Mouse (Mus musculus) spleen, adult 12 weeks (tissue): ENCODE data around the gene Adcy4.

Source experiments
- DNase-seq: peaks from one replicate; pipeline ENCODE4 v3.0.0; 2022; ENCODE audit warnings: low spot score

The Adcy4 gene

GRCm38 (mm10) chr14:55788256-55789050 lies 4.6 kb upstream of the Adcy4 start, which contains the start of gene Ripk3:
Ripk3 (minus strand) TSS chr14:55788865.
- peak; percentile 43 for DNase-seq

DNA sequence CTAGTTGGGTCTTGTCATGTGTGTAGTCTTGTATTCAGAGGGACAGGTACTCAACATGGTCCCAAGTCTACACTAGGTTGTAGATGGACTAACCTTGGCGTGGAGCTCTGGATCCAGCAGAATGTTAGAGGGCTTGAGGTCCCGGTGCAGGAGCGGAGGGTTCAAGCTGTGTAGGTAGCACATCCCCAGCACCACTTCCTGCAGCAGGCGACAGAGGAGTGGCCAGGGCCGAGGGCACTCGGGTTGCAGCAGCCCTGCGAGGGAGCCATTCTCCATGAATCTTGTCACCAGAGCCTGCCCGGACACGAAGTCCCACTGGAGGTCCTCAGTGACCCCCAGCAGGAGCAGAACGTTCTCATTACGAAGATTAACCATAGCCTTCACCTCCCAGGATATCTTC lies 3.8 kb upstream of the Adcy4 start:
- DNase-seq = no peak

- DNase-seq = no peak
These were observed 1.3 kb upstream of the Adcy4 start for GRCm38 (mm10) chr14:55785195-55785594.

- DNase-seq = no peak
These were observed 531 bp downstream of the Adcy4 start for GRCm38 (mm10) chr14:55783171-55783957.

DNA sequence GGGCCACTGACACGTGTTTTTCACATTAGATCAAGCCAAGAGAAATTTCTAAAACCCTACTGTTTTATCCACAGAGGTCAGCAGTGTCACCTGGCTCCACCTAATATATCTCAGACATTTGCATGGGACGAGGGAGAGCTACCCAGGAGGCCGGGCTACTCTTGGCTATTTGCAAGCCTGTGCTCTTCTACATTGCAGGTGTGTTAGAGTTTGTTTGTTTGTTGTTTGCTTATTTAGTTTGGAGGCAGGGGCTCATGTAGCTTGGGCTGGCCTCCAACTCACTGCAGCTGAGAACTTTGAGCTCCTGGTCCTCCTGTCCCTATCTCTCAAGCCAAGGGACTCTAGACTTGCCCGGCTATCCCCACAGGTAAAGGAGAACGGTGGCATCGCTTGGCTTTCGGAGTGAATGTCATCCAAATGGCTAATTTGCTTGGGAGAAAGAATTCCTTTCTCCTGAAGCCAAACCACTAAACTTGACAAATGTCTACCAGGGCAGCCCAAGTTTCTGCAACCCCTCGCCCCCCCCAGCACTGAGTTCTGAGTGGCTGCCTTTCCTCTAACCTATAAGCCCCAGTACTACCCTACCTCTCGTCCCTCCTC lies 1.4 kb downstream of the Adcy4 start:
- DNase-seq = no peak

GRCm38 (mm10) chr14:55781310-55781709 lies 2.6 kb downstream of the Adcy4 start:
- no peak for DNase-seq

DNA sequence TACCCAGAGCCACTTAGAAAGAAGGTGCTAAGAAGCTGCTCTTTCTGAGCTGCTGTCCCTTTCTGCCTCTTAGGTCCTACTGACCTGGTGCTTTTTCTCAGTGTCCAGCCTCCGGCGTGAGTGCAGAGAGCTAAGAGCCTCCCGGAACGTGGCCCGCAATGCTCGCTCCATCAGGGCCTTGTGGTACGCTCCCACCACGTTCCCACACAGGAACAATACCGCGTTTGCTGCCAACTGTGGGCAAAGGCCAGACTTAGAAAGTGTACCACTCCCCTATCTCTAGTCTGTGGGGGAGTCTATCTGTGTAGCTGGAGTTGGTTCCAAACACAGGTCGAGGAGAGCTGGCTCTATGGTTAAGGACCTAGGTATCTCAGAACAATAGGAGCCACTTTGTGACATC lies 3.2 kb downstream of the Adcy4 start:
- DNase-seq = no peak

DNA sequence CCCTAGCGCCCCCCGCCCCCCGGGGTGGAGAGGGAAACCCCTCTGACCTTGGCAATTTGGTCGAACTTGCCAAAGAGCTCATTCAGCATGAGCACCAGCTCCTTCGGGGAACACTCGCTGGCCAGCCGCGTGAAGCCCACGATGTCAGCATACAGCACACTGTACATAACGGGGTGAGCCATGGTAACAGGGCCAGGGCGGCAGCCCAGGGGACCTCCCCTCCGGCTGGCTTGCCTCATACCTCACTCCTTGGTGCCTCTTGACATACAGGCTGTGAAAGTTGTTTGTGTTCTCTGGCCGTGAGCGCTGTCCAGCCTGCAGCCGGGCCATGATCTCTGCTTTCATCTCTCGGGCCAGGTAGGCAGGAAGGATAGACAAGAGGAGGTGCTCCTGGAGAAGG lies 4.2 kb downstream of the Adcy4 start:
- no peak for DNase-seq

- DNase-seq = no peak
These were observed 5.2 kb downstream of the Adcy4 start for GRCm38 (mm10) chr14:55778686-55779085.

GRCm38 (mm10) chr14:55777806-55778205 lies 6.1 kb downstream of the Adcy4 start:
- DNase-seq = no peak

DNA sequence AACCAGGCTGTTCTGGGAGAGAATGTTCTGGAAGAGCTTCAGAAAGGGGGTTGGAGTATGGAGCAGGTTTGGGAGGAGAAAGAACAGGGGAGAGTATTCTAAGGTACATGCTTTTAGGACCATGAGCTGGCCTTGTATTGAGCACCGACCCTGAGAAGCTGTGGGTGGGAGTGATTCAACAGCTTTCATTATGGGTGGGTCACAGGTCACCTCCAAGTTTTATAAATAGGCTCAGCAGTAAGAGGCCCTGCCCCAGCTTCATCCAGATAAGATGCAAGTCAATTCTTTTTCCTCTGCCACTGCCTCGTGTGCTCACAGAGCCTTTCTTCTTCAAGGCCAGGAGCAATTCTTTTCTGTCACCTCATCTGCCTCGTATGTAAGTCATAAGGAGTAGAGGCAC lies 6.7 kb downstream of the Adcy4 start:
- no peak for DNase-seq

GRCm38 (mm10) chr14:55776711-55777110 lies 7.2 kb downstream of the Adcy4 start:
- no peak for DNase-seq

GRCm38 (mm10) chr14:55769087-55769703 lies 14.7 kb downstream of the Adcy4 start:
- DNase-seq = no peak

DNA sequence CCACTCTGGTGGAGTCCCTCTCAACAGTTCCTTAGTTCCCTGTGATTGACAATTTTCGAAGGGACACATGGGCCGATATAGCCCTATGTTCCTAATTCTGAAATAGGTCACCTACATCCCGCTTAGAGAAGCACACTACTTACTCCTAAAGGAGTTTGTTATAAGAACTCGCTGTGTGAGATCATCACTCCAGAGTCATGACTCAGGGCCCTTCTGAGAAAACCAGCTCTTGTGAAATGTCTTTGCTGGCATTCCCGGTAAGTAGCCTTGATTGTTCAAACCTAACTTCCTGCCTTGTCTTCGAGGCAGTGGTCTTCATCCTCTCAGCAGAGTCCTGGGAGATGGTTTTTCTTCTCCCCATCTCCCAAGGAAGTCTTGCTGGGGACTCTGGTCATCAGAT lies 15.3 kb downstream of the Adcy4 start:
- no peak for DNase-seq

DNA sequence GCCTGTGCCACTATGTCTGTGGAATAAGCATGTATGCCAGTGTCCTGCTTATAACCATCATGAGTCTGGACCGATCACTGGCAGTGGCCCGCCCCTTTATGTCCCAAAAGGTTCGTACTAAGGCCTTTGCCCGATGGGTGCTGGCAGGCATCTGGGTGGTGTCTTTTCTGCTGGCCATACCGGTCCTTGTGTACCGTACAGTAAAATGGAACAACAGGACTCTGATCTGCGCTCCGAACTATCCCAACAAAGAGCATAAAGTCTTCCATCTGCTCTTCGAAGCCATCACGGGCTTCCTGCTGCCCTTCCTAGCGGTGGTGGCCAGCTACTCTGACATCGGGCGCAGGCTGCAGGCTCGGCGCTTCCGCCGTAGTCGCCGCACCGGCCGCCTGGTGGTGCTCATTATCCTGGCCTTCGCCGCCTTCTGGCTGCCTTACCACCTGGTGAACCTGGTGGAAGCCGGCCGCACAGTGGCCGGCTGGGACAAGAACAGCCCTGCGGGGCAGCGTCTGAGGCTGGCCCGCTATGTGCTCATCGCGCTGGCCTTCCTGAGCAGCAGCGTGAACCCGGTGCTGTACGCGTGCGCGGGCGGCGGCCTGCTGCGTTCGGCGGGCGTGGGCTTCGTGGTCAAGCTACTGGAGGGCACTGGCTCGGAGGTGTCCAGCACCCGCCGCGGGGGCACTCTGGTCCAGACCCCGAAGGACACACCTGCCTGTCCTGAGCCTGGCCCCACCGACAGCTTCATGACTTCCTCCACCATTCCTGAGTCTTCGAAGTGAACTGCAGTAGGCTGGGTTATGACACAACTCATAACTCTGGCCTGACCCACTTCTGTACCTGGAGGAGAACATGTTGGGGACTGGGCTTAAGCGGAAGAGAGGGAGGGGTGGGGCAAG lies 16.1 kb downstream of the Adcy4 start:
- DNase-seq = no peak

DNA sequence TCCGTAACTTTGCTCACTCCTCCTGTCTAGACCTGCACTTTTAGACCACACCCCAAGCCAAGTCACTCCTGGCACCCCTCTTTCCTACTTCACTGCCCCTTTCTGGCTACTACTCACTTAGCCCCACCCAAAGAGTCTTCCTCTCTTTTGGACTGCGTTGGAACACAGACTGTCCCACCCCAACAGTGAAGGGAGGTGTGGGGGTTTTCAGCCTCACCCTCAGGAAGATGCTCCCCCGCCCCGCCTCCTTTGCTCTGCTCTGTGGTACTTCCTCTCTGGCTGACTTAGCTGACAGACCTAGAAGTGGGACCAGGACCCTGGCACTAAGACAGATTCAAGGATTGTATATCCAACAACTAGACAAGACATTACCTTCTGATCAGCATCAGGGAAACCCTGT lies 18.2 kb downstream of the Adcy4 start, which contains the start of gene Ltb4r1:
Gene Ltb4r1, plus strand, starts transcription at position 267 of the 400 bp plus-strand sequence.
- DNase-seq = no peak

DNA sequence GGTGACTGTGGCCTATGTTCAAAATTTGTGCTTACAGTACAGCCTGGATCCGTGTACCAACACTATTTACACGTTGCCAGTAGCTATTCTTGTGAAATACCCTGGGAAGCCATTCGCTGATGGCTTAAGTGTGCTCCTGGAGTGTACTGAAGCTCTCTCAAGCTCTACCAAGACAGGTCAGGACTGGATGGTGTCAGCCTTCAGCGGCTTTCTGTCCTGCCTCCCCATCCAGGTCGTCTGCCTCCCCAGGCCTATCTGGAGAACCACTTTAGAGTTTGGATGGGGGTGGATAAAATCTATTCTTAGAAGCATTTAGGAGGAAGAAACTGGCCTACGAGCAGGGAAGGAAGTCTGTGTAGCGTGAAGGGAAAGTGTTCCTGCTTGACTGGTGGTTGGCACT lies 20.7 kb downstream of the Adcy4 start:
- no peak for DNase-seq

DNA sequence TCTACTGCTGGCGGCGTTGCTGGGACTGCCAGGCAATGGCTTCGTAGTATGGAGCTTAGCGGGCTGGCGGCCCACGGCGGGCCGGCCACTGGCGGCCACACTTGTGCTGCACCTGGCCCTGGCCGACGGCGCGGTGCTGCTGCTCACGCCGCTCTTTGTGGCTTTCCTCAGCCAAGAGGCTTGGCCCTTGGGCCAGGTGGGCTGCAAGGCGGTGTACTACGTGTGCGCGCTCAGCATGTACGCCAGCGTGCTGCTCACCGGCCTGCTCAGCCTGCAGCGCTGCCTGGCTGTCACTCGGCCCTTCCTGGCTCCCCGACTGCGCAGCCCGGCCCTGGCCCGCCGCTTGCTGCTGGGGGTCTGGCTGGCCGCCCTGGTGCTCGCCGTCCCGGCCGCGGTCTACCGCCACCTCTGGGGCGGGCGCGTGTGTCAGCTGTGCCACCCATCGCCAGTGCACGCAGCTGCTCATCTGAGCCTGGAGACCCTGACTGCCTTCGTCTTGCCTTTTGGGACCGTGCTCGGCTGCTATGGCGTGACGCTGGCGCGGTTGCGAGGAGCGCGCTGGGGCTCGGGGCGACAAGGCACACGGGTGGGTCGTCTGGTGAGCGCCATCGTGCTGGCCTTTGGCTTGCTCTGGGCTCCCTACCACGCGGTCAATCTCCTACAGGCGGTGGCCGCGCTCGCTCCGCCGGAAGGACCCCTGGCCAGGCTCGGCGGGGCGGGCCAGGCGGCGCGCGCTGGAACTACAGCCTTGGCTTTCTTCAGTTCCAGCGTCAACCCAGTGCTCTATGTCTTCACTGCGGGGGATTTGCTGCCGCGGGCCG lies 21.7 kb downstream of the Adcy4 start:
- no peak for DNase-seq

GRCm38 (mm10) chr14:55761163-55761562 lies 22.7 kb downstream of the Adcy4 start, which contains the start of gene Ltb4r2:
Ltb4r2 (plus strand) TSS chr14:55761428.
- no peak for DNase-seq

DNA sequence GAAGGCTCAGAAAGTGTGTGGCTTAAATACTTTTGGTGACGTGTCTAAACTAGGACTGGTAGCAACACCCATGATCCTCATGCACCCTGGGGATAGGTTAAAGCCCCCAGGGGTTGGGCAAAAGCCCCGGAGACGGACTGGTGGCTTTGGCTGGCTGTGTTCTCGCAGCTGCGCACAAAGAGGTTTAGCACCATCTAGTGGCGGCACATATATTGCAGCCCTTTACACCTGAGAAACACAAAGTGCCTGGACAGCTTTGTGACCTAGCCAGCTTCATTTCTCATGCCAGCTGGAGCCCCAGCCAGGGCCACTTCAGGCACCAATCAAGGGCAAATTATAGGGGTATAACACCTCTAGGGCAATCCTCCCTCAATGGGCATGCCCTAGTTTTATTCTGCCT lies 23.7 kb downstream of the Adcy4 start:
- peak; percentile 70 for DNase-seq
